Mouse (Mus musculus): ENCODE measurements around the gene Zdhhc21. TPM values are rescaled to one million over a fixed set of nuclear protein-coding genes. Genes with fewer than 3 reads are reported as not detected.

The Zdhhc21 gene
- not detected in 2 replicates for polyA plus RNA-seq (2012)

GRCm38 (mm10) chr4:82859131-82860125, at the start of gene Zdhhc21:
TSS of gene Zdhhc21 (minus strand) at chr4:82859958.
- no peak for TF ChIP-seq GATA1 (IDR thresholded peaks at IDR 0.05; ENCODE audit: low read length)
- no peaks in the 10 kb centered on the region for H3K9me3 ChIP-seq (ENCODE audit: control insufficient read depth, low read length)

GRCm38 (mm10) chr4:82895227-82895626, 35.5 kb upstream of the Zdhhc21 start:
- Histone ChIP-seq H3K4me1 (ENCODE audit: control insufficient read depth) (no peaks in the 10 kb centered on the region), H3K4me3 (replicated peaks) (no peak overlapping the region), H3K36me3 (ENCODE audit: control insufficient read depth) (no peaks in the 10 kb centered on the region), H3K27me3 (ENCODE audit: control insufficient read depth) (no peaks in the 10 kb centered on the region), H3K9me3 (ENCODE audit: control insufficient read depth, low read length) (no peaks in the 10 kb centered on the region)
- TF ChIP-seq TAL1 (IDR thresholded peaks at IDR 0.05; ENCODE audit: low read length) (no peak), GATA1 (IDR thresholded peaks at IDR 0.05; ENCODE audit: low read length) (no peak)

More at GRCm38 (mm10) chr4:82859131-82860125, at the start of gene Zdhhc21:
- H3K4me1 ChIP-seq (ENCODE audit: control insufficient read depth) = peaks cover 14% of the 10 kb centered on the region
- no peaks in the 10 kb centered on the region for H3K36me3 ChIP-seq (ENCODE audit: control insufficient read depth)
- H3K4me3 ChIP-seq (replicated peaks) = peak within 1 kb of the TSS; percentile 67
- peaks cover 10% of the 10 kb centered on the region for H3K27me3 ChIP-seq (ENCODE audit: control insufficient read depth)

- TF ChIP-seq TAL1 (IDR thresholded peaks at IDR 0.05; ENCODE audit: low read length) = no peak
- no peak for TF ChIP-seq GATA1 (IDR thresholded peaks at IDR 0.05; ENCODE audit: low read length)
- Histone ChIP-seq H3K4me1 (ENCODE audit: control insufficient read depth) (no peaks in the 10 kb centered on the region), H3K36me3 (ENCODE audit: control insufficient read depth) (no peaks in the 10 kb centered on the region), H3K9me3 (ENCODE audit: control insufficient read depth, low read length) (no peaks in the 10 kb centered on the region), H3K27me3 (ENCODE audit: control insufficient read depth) (no peaks in the 10 kb centered on the region), H3K4me3 (replicated peaks) (no peak overlapping the region)
Measured at GRCm38 (mm10) chr4:82892247-82892646, 32.5 kb upstream of the Zdhhc21 start.

- TF ChIP-seq TAL1 (IDR thresholded peaks at IDR 0.05; ENCODE audit: low read length) (no peak), GATA1 (IDR thresholded peaks at IDR 0.05; ENCODE audit: low read length) (no peak)
- H3K36me3 ChIP-seq (ENCODE audit: control insufficient read depth) = no peaks in the 10 kb centered on the region
Measured at GRCm38 (mm10) chr4:82891566-82891965, 31.8 kb upstream of the Zdhhc21 start.

GRCm38 (mm10) chr4:82891049-82891448, 31.3 kb upstream of the Zdhhc21 start:
- H3K4me3 ChIP-seq (replicated peaks) = no peak overlapping the region
- no peaks in the 10 kb centered on the region for H3K36me3 ChIP-seq (ENCODE audit: control insufficient read depth)
- TF ChIP-seq TAL1 (IDR thresholded peaks at IDR 0.05; ENCODE audit: low read length) (no peak), GATA1 (IDR thresholded peaks at IDR 0.05; ENCODE audit: low read length) (no peak)
- H3K27me3 ChIP-seq (ENCODE audit: control insufficient read depth) = no peaks in the 10 kb centered on the region
- no peaks in the 10 kb centered on the region for H3K9me3 ChIP-seq (ENCODE audit: control insufficient read depth, low read length)
- no peaks in the 10 kb centered on the region for H3K4me1 ChIP-seq (ENCODE audit: control insufficient read depth)

More at GRCm38 (mm10) chr4:82891566-82891965, 31.8 kb upstream of the Zdhhc21 start:
- Histone ChIP-seq H3K9me3 (ENCODE audit: control insufficient read depth, low read length) (no peaks in the 10 kb centered on the region), H3K4me1 (ENCODE audit: control insufficient read depth) (no peaks in the 10 kb centered on the region), H3K27me3 (ENCODE audit: control insufficient read depth) (no peaks in the 10 kb centered on the region), H3K4me3 (replicated peaks) (no peak overlapping the region)

- no peaks in the 10 kb centered on the region for H3K36me3 ChIP-seq (ENCODE audit: control insufficient read depth)
- H3K27me3 ChIP-seq (ENCODE audit: control insufficient read depth) = no peaks in the 10 kb centered on the region
- TF ChIP-seq GATA1 (IDR thresholded peaks at IDR 0.05; ENCODE audit: low read length) (no peak), TAL1 (IDR thresholded peaks at IDR 0.05; ENCODE audit: low read length) (no peak)
- no peak overlapping the region for H3K4me3 ChIP-seq (replicated peaks)
- H3K4me1 ChIP-seq (ENCODE audit: control insufficient read depth) = no peaks in the 10 kb centered on the region
- H3K9me3 ChIP-seq (ENCODE audit: control insufficient read depth, low read length) = no peaks in the 10 kb centered on the region
Measured at GRCm38 (mm10) chr4:82890585-82890984, 30.8 kb upstream of the Zdhhc21 start.

- no peaks in the 10 kb centered on the region for H3K4me1 ChIP-seq (ENCODE audit: control insufficient read depth)
- no peaks in the 10 kb centered on the region for H3K36me3 ChIP-seq (ENCODE audit: control insufficient read depth)
- H3K27me3 ChIP-seq (ENCODE audit: control insufficient read depth) = no peaks in the 10 kb centered on the region
- no peak overlapping the region for H3K4me3 ChIP-seq (replicated peaks)
- TF ChIP-seq TAL1 (IDR thresholded peaks at IDR 0.05; ENCODE audit: low read length) = no peak
- TF ChIP-seq GATA1 (IDR thresholded peaks at IDR 0.05; ENCODE audit: low read length) = no peak
- H3K9me3 ChIP-seq (ENCODE audit: control insufficient read depth, low read length) = no peaks in the 10 kb centered on the region
Measured at GRCm38 (mm10) chr4:82886148-82886547, 26.4 kb upstream of the Zdhhc21 start.

- H3K36me3 ChIP-seq (ENCODE audit: control insufficient read depth) = no peaks in the 10 kb centered on the region
- no peak for TF ChIP-seq TAL1 (IDR thresholded peaks at IDR 0.05; ENCODE audit: low read length)
- TF ChIP-seq GATA1 (IDR thresholded peaks at IDR 0.05; ENCODE audit: low read length) = no peak
- H3K4me3 ChIP-seq (replicated peaks) = no peak overlapping the region
- H3K4me1 ChIP-seq (ENCODE audit: control insufficient read depth) = no peaks in the 10 kb centered on the region
- no peaks in the 10 kb centered on the region for H3K27me3 ChIP-seq (ENCODE audit: control insufficient read depth)
- no peaks in the 10 kb centered on the region for H3K9me3 ChIP-seq (ENCODE audit: control insufficient read depth, low read length)
Measured at GRCm38 (mm10) chr4:82885535-82885913, 25.8 kb upstream of the Zdhhc21 start.

- H3K9me3 ChIP-seq (ENCODE audit: control insufficient read depth, low read length) = no peaks in the 10 kb centered on the region
- no peaks in the 10 kb centered on the region for H3K27me3 ChIP-seq (ENCODE audit: control insufficient read depth)
- no peaks in the 10 kb centered on the region for H3K36me3 ChIP-seq (ENCODE audit: control insufficient read depth)
- H3K4me3 ChIP-seq (replicated peaks) = no peak within 1 kb of the TSS
- H3K4me1 ChIP-seq (ENCODE audit: control insufficient read depth) = no peaks in the 10 kb centered on the region
- TF ChIP-seq GATA1 (IDR thresholded peaks at IDR 0.05; ENCODE audit: low read length) = no peak
- no peak for TF ChIP-seq TAL1 (IDR thresholded peaks at IDR 0.05; ENCODE audit: low read length)
Measured at GRCm38 (mm10) chr4:82884636-82885534, 25.1 kb upstream of the Zdhhc21 start, which contains the start of gene Cer1. TSS of gene Cer1 (minus strand) at chr4:82885148.
